Mouse (Mus musculus): ENCODE results near the gene Olfr11.

Olfr11 gene

DNA sequence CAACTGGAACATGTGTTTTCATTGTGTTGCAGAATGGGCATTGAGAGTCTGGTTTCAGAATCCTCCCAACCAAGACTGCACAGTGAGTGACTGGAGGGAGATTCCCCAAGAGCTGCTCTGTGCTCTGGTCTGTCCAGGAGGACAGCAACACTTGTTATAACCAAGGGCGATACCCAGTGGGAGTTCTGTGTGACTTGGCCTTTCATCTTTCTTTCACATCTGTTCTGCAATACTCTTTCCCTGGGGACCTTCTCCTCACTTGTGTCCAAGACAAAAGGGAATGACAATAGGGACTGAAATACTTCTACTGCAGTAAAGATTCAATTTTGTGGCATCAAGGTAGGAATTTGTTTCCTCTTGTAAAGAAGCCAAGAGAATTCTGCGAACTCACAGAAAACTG is at the start of gene Olfr11:
Olfr11 (minus strand) TSS at position 101 of the 400 bp plus-strand sequence.
- DNase-seq (ENCODE audit: low spot score in 2 of 2) = no peak

DNA sequence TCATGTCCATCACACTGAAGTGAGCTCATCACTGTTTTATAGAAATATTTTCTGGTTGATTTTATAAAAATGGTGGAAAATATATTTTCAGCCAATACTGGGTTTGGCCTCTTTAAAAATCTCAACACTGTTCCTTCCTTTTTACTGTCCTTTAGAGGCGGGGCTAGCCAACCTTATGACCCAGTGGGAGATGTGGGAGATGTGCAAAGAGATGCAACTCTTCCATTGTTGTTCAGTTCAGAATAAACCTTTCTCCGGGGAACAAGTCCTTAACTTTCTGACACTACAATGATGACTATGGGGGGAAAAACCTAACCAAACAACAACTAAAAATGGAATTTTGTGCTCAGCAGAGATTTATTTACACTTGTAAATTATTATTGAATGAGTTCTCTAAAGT is 35.0 kb upstream of the Olfr11 start, which contains the start of gene Olfr1360:
Olfr1360 (minus strand) TSS at position 101 of the 400 bp plus-strand sequence.
- no peak for DNase-seq (ENCODE audit: low spot score in 2 of 2)

DNA sequence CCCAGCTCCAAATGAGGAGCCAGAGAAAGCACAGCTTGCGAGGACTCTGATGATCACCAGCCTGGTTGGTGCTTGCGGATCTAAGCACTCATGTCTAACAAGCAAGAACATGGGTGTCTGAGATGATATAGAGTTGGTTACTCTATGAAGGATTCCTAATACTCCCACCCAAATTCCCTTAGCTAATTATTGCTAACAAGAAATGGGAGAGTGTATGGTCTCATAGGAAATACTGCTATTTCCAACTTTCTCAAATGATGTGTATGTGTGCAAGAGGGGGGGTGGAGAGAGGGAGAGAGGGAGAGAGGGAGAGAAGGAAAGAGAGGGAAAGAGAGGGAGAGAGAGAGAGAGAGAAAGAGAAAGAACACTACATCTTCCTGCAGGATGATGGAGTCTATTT is 21.0 kb upstream of the Olfr11 start, which contains the start of gene Olfr1361:
Olfr1361 (minus strand) TSS at position 101 of the 400 bp plus-strand sequence.
- DNase-seq (ENCODE audit: low spot score in 2 of 2) = no peak

DNA sequence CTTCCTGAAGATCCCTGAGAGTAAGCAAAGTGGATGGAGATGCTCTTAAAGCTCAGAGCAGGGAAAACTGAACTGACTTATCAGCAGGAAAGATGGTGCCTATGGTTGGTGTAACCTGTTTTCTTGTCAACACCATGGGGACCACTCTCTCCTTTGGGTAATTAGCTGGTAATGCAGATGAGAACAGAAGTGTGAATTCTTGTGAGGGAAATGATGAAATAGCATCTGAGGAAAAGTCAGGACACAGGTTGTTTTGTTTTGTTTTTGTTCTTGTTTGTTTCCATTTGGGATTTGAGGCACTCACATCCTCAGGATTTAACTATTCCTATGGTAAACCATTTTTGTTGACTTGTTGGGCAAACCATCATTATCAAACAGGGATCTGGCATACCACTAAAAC is 28.4 kb downstream of the Olfr11 start, which contains the start of gene Olfr1362:
Olfr1362 (minus strand) TSS at position 101 of the 400 bp plus-strand sequence.
- no peak for DNase-seq (ENCODE audit: low spot score in 2 of 2)

DNA sequence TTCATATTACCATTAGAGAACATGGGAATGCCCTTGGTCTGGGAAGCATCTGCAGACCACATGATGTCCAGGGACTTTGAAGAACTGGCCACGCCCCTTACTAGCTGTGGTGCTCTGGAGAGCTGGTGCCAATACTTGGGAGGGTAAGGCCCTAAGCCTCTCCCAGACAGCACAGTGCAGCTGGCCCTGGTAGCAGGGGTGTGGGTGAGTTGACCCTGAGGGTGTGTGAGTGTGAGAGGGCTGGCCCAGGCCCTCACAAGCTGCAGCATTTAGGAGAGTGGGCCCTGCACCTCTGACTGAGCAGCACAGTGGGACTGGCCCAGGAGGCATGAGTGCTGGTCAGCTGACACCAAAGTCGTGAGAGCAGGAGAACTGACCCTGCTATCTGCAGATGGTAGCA is 50.7 kb downstream of the Olfr11 start:
- DNase-seq (ENCODE audit: low spot score in 2 of 2) = no peak
